21 mouse cellular contexts compared by ENCODE assay signal in genomic region chrX:38583261-38583660, GRCm38 (mm10). TPM values are rescaled to one million over a fixed set of nuclear protein-coding genes. Genes with fewer than 3 reads are reported as not detected.
DNase-seq lines count a peak whose midpoint lies in the region; ATAC-seq and TF ChIP-seq lines count a peak whose summit lies in the region.
"Had no signal": no experiment of that assay in that cellular context is flagged by ENCODE, and none has a peak within 500 bp of the region (broad histone marks: within the 10 kb centered on the region; RNA-seq: fewer than 3 reads in every experiment).

No protein-coding gene starts in this region.

- no peak overlapping the region for H3K27ac ChIP-seq in liver, embryonic 12.5 days
- no peak overlapping the region for H3K27ac ChIP-seq in liver, embryonic 14.5 days
- no peak overlapping the region for H3K27ac ChIP-seq in liver, postnatal 0 days (ENCODE audit: low read depth)
- H3K27ac ChIP-seq: gastrocnemius, adult 2 months; hindbrain, embryonic 12.5 days; hindbrain, embryonic 15.5 days had no signal

- no peaks in the 10 kb centered on the region for H3K36me3 ChIP-seq in liver, embryonic 12.5 days
- no peaks in the 10 kb centered on the region for H3K36me3 ChIP-seq in liver, embryonic 14.5 days (replicated peaks; ENCODE audit: control insufficient read depth, insufficient read depth, low read depth)
- no peaks in the 10 kb centered on the region for H3K36me3 ChIP-seq in liver, postnatal 0 days (replicated peaks; ENCODE audit: insufficient read depth, low read length)
- H3K36me3 ChIP-seq: hindbrain, embryonic 12.5 days; hindbrain, embryonic 15.5 days had no signal

- no peaks in the 10 kb centered on the region for H3K27me3 ChIP-seq in liver, embryonic 12.5 days (replicated peaks)
- no peaks in the 10 kb centered on the region for H3K27me3 ChIP-seq in liver, embryonic 14.5 days (ENCODE audit: control insufficient read depth, insufficient read depth, low read length)
- no peaks in the 10 kb centered on the region for H3K27me3 ChIP-seq in liver, postnatal 0 days (ENCODE audit: insufficient read depth, low read length)
- H3K27me3 ChIP-seq: hindbrain, embryonic 12.5 days; hindbrain, embryonic 15.5 days; Patski had no signal

- H3K4me3 ChIP-seq in liver, embryonic 12.5 days: no peak overlapping the region
- H3K4me3 ChIP-seq in liver, embryonic 14.5 days (ENCODE audit: insufficient read depth in 1 of 2, low read depth in 2 of 2, low read length in 2 of 2): no peak overlapping the region
- no peak overlapping the region for H3K4me3 ChIP-seq in liver, postnatal 0 days (ENCODE audit: low read depth, low read length)
- H3K4me3 ChIP-seq: gastrocnemius, adult 2 months; hindbrain, embryonic 12.5 days; hindbrain, embryonic 15.5 days had no signal

- peak in 1 of 3 experiments; percentile 26 for DNase-seq in liver, embryonic 14.5 days (ENCODE audit: low read depth in 3 of 3, low spot score in 3 of 3)
- DNase-seq in liver, postnatal 0 days: no peak
- no peak for DNase-seq in cerebellum, adult 8-10 months
- DNase-seq: adrenal gland, postnatal 10 days; adrenal gland, postnatal 36 days; cerebellum, adult 11-12 months; cerebellum, adult 9-10 months; cerebellum, postnatal 14 days; forebrain, postnatal 0 days; gastrocnemius, adult 2 months; gastrocnemius, postnatal 14 days; heart, adult 11 months had no signal

- no peaks in the 10 kb centered on the region for H3K9me3 ChIP-seq in liver, embryonic 12.5 days (replicated peaks)
- H3K9me3 ChIP-seq in liver, embryonic 14.5 days (ENCODE audit: control insufficient read depth, low read length): no peaks in the 10 kb centered on the region
- H3K9me3 ChIP-seq in liver, postnatal 0 days (ENCODE audit: low read length): no peaks in the 10 kb centered on the region
- H3K9me3 ChIP-seq: hindbrain, embryonic 12.5 days; hindbrain, embryonic 15.5 days had no signal

- no peak for TF ChIP-seq CTCF in liver, embryonic 14.5 days (IDR thresholded peaks at IDR 0.05; ENCODE audit: low read depth)
- TF ChIP-seq CTCF in liver, postnatal 0 days (IDR thresholded peaks at IDR 0.05; ENCODE audit: low read depth): no peak

- peaks cover 24% of the 10 kb centered on the region for H3K4me1 ChIP-seq in liver, embryonic 12.5 days
- peaks cover 0 to 15% of the 10 kb centered on the region in 2 experiments; a peak in 3 of 4 replicates for H3K4me1 ChIP-seq in liver, embryonic 14.5 days (replicated peaks; ENCODE audit: control insufficient read depth in 2 of 2, insufficient read depth in 2 of 2, low read length in 1 of 2)
- no peaks in the 10 kb centered on the region for H3K4me1 ChIP-seq in liver, postnatal 0 days (ENCODE audit: insufficient read depth)
- H3K4me1 ChIP-seq: hindbrain, embryonic 12.5 days; hindbrain, embryonic 15.5 days had no signal

- no peak overlapping the region for H3K9ac ChIP-seq in liver, embryonic 12.5 days
- no peak overlapping the region for H3K9ac ChIP-seq in liver, embryonic 14.5 days (replicated peaks)
- no peak overlapping the region for H3K9ac ChIP-seq in liver, postnatal 0 days (replicated peaks)
- H3K9ac ChIP-seq: forebrain, postnatal 0 days; hindbrain, embryonic 12.5 days; hindbrain, embryonic 15.5 days had no signal

- H3K4me2 ChIP-seq in liver, embryonic 12.5 days: no peak overlapping the region
- H3K4me2 ChIP-seq in liver, embryonic 14.5 days (ENCODE audit: low read depth): no peak overlapping the region
- H3K4me2 ChIP-seq in liver, postnatal 0 days (ENCODE audit: low read depth, low read length): no peak overlapping the region
- H3K4me2 ChIP-seq: heart, embryonic 11.5 days; hindbrain, embryonic 12.5 days; hindbrain, embryonic 15.5 days had no signal

- ATAC-seq in liver, embryonic 12.5 days: peak; percentile 82
- ATAC-seq in liver, embryonic 14.5 days (ENCODE audit: insufficient read depth): peak; percentile 81
- ATAC-seq in liver, postnatal 0 days: no peak
- ATAC-seq in erythroblast, adult 5-6 weeks (replicated peaks; ENCODE audit: low FRiP score, poor library complexity, severe bottlenecking): no peak
- ATAC-seq in megakaryocyte, adult 5-6 weeks (ENCODE audit: poor library complexity, severe bottlenecking): no peak
- ATAC-seq: CD4-positive, CD25-positive, alpha-beta regulatory T cell, adult 4 months; forebrain, embryonic 14.5 days; forebrain, postnatal 0 days; Patski had no signal

- peak; percentile 79 for TF ChIP-seq EP300 in liver, embryonic 14.5 days (IDR thresholded peaks at IDR 0.05; ENCODE audit: low read depth)
- TF ChIP-seq EP300 in liver, postnatal 0 days (IDR thresholded peaks at IDR 0.05; ENCODE audit: low read depth): peak; percentile 83

RNA-seq across cellular contexts. Expression of gene Cul4b, which starts 7.3 kb away (rescaled TPM):
- 21.0 and 22.2 TPM in 2 replicates for polyA plus RNA-seq in liver, embryonic 12.5 days (2016; fragmentation: Nextera tagmentation; extraction: Ambion mirVana)
- 3.5 and 7.2 TPM in 2 replicates for polyA plus RNA-seq in liver, embryonic 14.5 days (2012; rRNA removed)
- polyA plus RNA-seq in liver, embryonic 14.5 days (2014; fragmentation: Nextera tagmentation; extraction: Ambion mirVana): 12.9 and 13.3 TPM in 2 replicates
- 6.3 and 7.2 TPM in 2 replicates for polyA plus RNA-seq in liver, postnatal 0 days (2015; fragmentation: Nextera tagmentation; extraction: Ambion mirVana)
- total RNA-seq in erythroblast, adult 5-6 weeks (2015; ENCODE audit: low replicate concordance): 12.7 and 29.5 TPM in 2 replicates
- 17.4 and 17.9 TPM in 2 replicates for total RNA-seq in erythroblast, adult 5-6 weeks (2017; ENCODE audit: low replicate concordance)
- total RNA-seq in megakaryocyte, adult 5-6 weeks (2015): 65.6 and 75.3 TPM in 2 replicates
- total RNA-seq in megakaryocyte, adult 5-6 weeks (2017): 72.2 and 75.7 TPM in 2 replicates

RNA-seq across cellular contexts. Expression of gene Mcts1, which starts 17.1 kb away (rescaled TPM):
- 56.8 TPM in 2 replicates for polyA plus RNA-seq in liver, embryonic 12.5 days (2016; fragmentation: Nextera tagmentation; extraction: Ambion mirVana)
- 15.9 and 23.8 TPM in 2 replicates for polyA plus RNA-seq in liver, embryonic 14.5 days (2012; rRNA removed)
- 44.4 and 47.8 TPM in 2 replicates for polyA plus RNA-seq in liver, embryonic 14.5 days (2014; fragmentation: Nextera tagmentation; extraction: Ambion mirVana)
- 49.6 and 50.5 TPM in 2 replicates for polyA plus RNA-seq in liver, postnatal 0 days (2015; fragmentation: Nextera tagmentation; extraction: Ambion mirVana)
- total RNA-seq in erythroblast, adult 5-6 weeks (2015; ENCODE audit: low replicate concordance): 8.1 and 36.4 TPM in 2 replicates
- total RNA-seq in erythroblast, adult 5-6 weeks (2017; ENCODE audit: low replicate concordance): 11.7 and 21.2 TPM in 2 replicates
- 131 and 160 TPM in 2 replicates for total RNA-seq in megakaryocyte, adult 5-6 weeks (2015)
- total RNA-seq in megakaryocyte, adult 5-6 weeks (2017): 46.3 and 67.0 TPM in 2 replicates

RNA-seq across cellular contexts. Expression of gene C1galt1c1, which starts 51.6 kb away (rescaled TPM):
- 11.1 and 13.1 TPM in 2 replicates for polyA plus RNA-seq in liver, embryonic 12.5 days (2016; fragmentation: Nextera tagmentation; extraction: Ambion mirVana)
- polyA plus RNA-seq in liver, embryonic 14.5 days (2012; rRNA removed): 4.4 and 8.6 TPM in 2 replicates
- polyA plus RNA-seq in liver, embryonic 14.5 days (2014; fragmentation: Nextera tagmentation; extraction: Ambion mirVana): 14.0 and 16.9 TPM in 2 replicates
- polyA plus RNA-seq in liver, postnatal 0 days (2015; fragmentation: Nextera tagmentation; extraction: Ambion mirVana): 14.2 and 14.8 TPM in 2 replicates
- total RNA-seq in erythroblast, adult 5-6 weeks (2015; ENCODE audit: low replicate concordance): 15.0 and 32.4 TPM in 2 replicates
- total RNA-seq in erythroblast, adult 5-6 weeks (2017; ENCODE audit: low replicate concordance): 21.7 and 23.4 TPM in 2 replicates
- 347 and 386 TPM in 2 replicates for total RNA-seq in megakaryocyte, adult 5-6 weeks (2015)
- total RNA-seq in megakaryocyte, adult 5-6 weeks (2017): 408 and 475 TPM in 2 replicates

Comparison
In these comparisons a context has a peak if more than half of its experiments do, and no peak if none do; other contexts are left out.
1. ATAC-seq: peak in liver, embryonic 12.5 days (single experiment) and liver, embryonic 14.5 days (single experiment); none in liver, postnatal 0 days (single experiment), erythroblast, adult 5-6 weeks (single experiment) and megakaryocyte, adult 5-6 weeks (single experiment).